Mouse (Mus musculus): ENCODE data around the gene B230118H07Rik. TPM values are rescaled to one million over a fixed set of nuclear protein-coding genes. Genes with fewer than 3 reads are reported as not detected.

B230118H07Rik gene
- total RNA-seq, 1 experiment: 20.2 TPM

- Histone ChIP-seq H3K4me3 (ENCODE audit: insufficient read depth in 1 of 2, low read depth in 1 of 2, low read length in 2 of 2, poor library complexity in 1 of 2, severe bottlenecking in 1 of 2) (no peak overlapping the region), H3K27ac (ENCODE audit: insufficient read depth, low read depth, low read length, poor library complexity, severe bottlenecking) (no peak overlapping the region), H3K36me3 (ENCODE audit: control insufficient read depth, insufficient read depth, low read length, poor library complexity, severe bottlenecking) (no peaks in the 10 kb centered on the region), H3K9me3 (ENCODE audit: control insufficient read depth, insufficient read depth, low read depth, low read length) (no peaks in the 10 kb centered on the region), H3K4me1 (ENCODE audit: control insufficient read depth in 2 of 2, insufficient read depth in 2 of 2, low read length in 2 of 2, poor library complexity in 1 of 2) (peaks cover 0 to 2% of the 10 kb centered on the region in 2 experiments; a peak in 1 of 4 replicates), H3K9ac (ENCODE audit: insufficient read depth, low read depth, low read length, poor library complexity, severe bottlenecking) (no peak overlapping the region)
- TF ChIP-seq MAFK (IDR thresholded peaks at IDR 0.05; ENCODE audit: insufficient read depth, low read depth, low read length): no peak
- no peak for TF ChIP-seq ZNF384 (IDR thresholded peaks at IDR 0.05; ENCODE audit: low read depth, low read length)
- TF ChIP-seq ZC3H11A (IDR thresholded peaks at IDR 0.05; ENCODE audit: borderline replicate concordance, low read depth, low read length): no peak
- TF ChIP-seq CHD2 (IDR thresholded peaks at IDR 0.05; ENCODE audit: low read depth, low read length): no peak
- in situ Hi-C loops (cut with MboI; ENCODE audit: low sequenced_read_pairs in 2 of 2, unreplicated experiment in 2 of 2): no loop called here
- no peak for DNase-seq (ENCODE audit: low read depth, low spot score)
Measured at GRCm38 (mm10) chr2:101600703-101601102, 48.6 kb downstream of the B230118H07Rik start.

- no peak overlapping the region for H3K4me3 ChIP-seq (ENCODE audit: insufficient read depth in 1 of 2, low read depth in 1 of 2, low read length in 2 of 2, poor library complexity in 1 of 2, severe bottlenecking in 1 of 2)
- H3K4me1 ChIP-seq (ENCODE audit: control insufficient read depth in 2 of 2, insufficient read depth in 2 of 2, low read length in 2 of 2, poor library complexity in 1 of 2): 0 out of 4 replicates have a peak, but pooled peaks cover 0 to 2% of the 10 kb centered on the region in 2 experiments
- no peak for DNase-seq (ENCODE audit: low read depth, low spot score)
- no peak overlapping the region for H3K9ac ChIP-seq (ENCODE audit: insufficient read depth, low read depth, low read length, poor library complexity, severe bottlenecking)
- in situ Hi-C loops (cut with MboI; ENCODE audit: low sequenced_read_pairs in 2 of 2, unreplicated experiment in 2 of 2): no loop called here
- TF ChIP-seq MAFK (IDR thresholded peaks at IDR 0.05; ENCODE audit: insufficient read depth, low read depth, low read length) (no peak), ZNF384 (IDR thresholded peaks at IDR 0.05; ENCODE audit: low read depth, low read length) (no peak), HCFC1 (IDR thresholded peaks at IDR 0.05; ENCODE audit: borderline replicate concordance, insufficient read depth, low read length) (no peak), ZC3H11A (IDR thresholded peaks at IDR 0.05; ENCODE audit: borderline replicate concordance, low read depth, low read length) (no peak), CHD2 (IDR thresholded peaks at IDR 0.05; ENCODE audit: low read depth, low read length) (no peak)
- H3K27ac ChIP-seq (ENCODE audit: insufficient read depth, low read depth, low read length, poor library complexity, severe bottlenecking): no peak overlapping the region
- no peaks in the 10 kb centered on the region for H3K9me3 ChIP-seq (ENCODE audit: control insufficient read depth, insufficient read depth, low read depth, low read length)
- H3K36me3 ChIP-seq (ENCODE audit: control insufficient read depth, insufficient read depth, low read length, poor library complexity, severe bottlenecking): no peaks in the 10 kb centered on the region
Measured at GRCm38 (mm10) chr2:101598190-101599181, 50.8 kb downstream of the B230118H07Rik start.

- Histone ChIP-seq H3K27ac (ENCODE audit: insufficient read depth, low read depth, low read length, poor library complexity, severe bottlenecking) (no peak overlapping the region), H3K9ac (ENCODE audit: insufficient read depth, low read depth, low read length, poor library complexity, severe bottlenecking) (no peak overlapping the region), H3K4me3 (ENCODE audit: insufficient read depth in 1 of 2, low read depth in 1 of 2, low read length in 2 of 2, poor library complexity in 1 of 2, severe bottlenecking in 1 of 2) (no peak overlapping the region), H3K36me3 (ENCODE audit: control insufficient read depth, insufficient read depth, low read length, poor library complexity, severe bottlenecking) (no peaks in the 10 kb centered on the region), H3K9me3 (ENCODE audit: control insufficient read depth, insufficient read depth, low read depth, low read length) (no peaks in the 10 kb centered on the region), H3K4me1 (ENCODE audit: control insufficient read depth in 2 of 2, insufficient read depth in 2 of 2, low read length in 2 of 2, poor library complexity in 1 of 2) (no peaks in the 10 kb centered on the region)
- in situ Hi-C loops (cut with MboI; ENCODE audit: low sequenced_read_pairs in 2 of 2, unreplicated experiment in 2 of 2): no loop called here
- TF ChIP-seq MAFK (IDR thresholded peaks at IDR 0.05; ENCODE audit: insufficient read depth, low read depth, low read length) (no peak), ZNF384 (IDR thresholded peaks at IDR 0.05; ENCODE audit: low read depth, low read length) (no peak), CHD2 (IDR thresholded peaks at IDR 0.05; ENCODE audit: low read depth, low read length) (no peak), ZC3H11A (IDR thresholded peaks at IDR 0.05; ENCODE audit: borderline replicate concordance, low read depth, low read length) (no peak), HCFC1 (IDR thresholded peaks at IDR 0.05; ENCODE audit: borderline replicate concordance, insufficient read depth, low read length) (no peak)
- no peak for DNase-seq (ENCODE audit: low read depth, low spot score)
Measured at GRCm38 (mm10) chr2:101597186-101597585, 52.1 kb downstream of the B230118H07Rik start.

- Histone ChIP-seq H3K9me3 (ENCODE audit: control insufficient read depth, insufficient read depth, low read depth, low read length) (no peaks in the 10 kb centered on the region), H3K9ac (ENCODE audit: insufficient read depth, low read depth, low read length, poor library complexity, severe bottlenecking) (no peak overlapping the region), H3K4me1 (ENCODE audit: control insufficient read depth in 2 of 2, insufficient read depth in 2 of 2, low read length in 2 of 2, poor library complexity in 1 of 2) (no peaks in the 10 kb centered on the region), H3K4me3 (ENCODE audit: insufficient read depth in 1 of 2, low read depth in 1 of 2, low read length in 2 of 2, poor library complexity in 1 of 2, severe bottlenecking in 1 of 2) (no peak overlapping the region), H3K27ac (ENCODE audit: insufficient read depth, low read depth, low read length, poor library complexity, severe bottlenecking) (no peak overlapping the region), H3K36me3 (ENCODE audit: control insufficient read depth, insufficient read depth, low read length, poor library complexity, severe bottlenecking) (no peaks in the 10 kb centered on the region)
- DNase-seq (ENCODE audit: low read depth, low spot score): no peak
- in situ Hi-C loops (cut with MboI; ENCODE audit: low sequenced_read_pairs in 2 of 2, unreplicated experiment in 2 of 2): no loop called here
- TF ChIP-seq ZNF384 (IDR thresholded peaks at IDR 0.05; ENCODE audit: low read depth, low read length) (no peak), HCFC1 (IDR thresholded peaks at IDR 0.05; ENCODE audit: borderline replicate concordance, insufficient read depth, low read length) (no peak), CHD2 (IDR thresholded peaks at IDR 0.05; ENCODE audit: low read depth, low read length) (no peak), MAFK (IDR thresholded peaks at IDR 0.05; ENCODE audit: insufficient read depth, low read depth, low read length) (no peak), ZC3H11A (IDR thresholded peaks at IDR 0.05; ENCODE audit: borderline replicate concordance, low read depth, low read length) (no peak)
Measured at GRCm38 (mm10) chr2:101594681-101595080, 54.7 kb downstream of the B230118H07Rik start.
